Mouse (Mus musculus) kidney, postnatal 10 days (tissue): ENCODE data around the gene Nbeal2.

Experiments
- DNase-seq: peaks from one replicate; pipeline ENCODE4 v3.0.0; 2021; ENCODE audit warnings: mixed read lengths

Nbeal2 gene

GRCm38 (mm10) chr9:110644295-110644694 lies 9.7 kb downstream of the Nbeal2 start:
- no peak for DNase-seq

- peak; percentile 61 for DNase-seq
Measured at GRCm38 (mm10) chr9:110643787-110644186, 10.2 kb downstream of the Nbeal2 start.

GRCm38 (mm10) chr9:110642812-110643524 lies 11.0 kb downstream of the Nbeal2 start:
- peak; percentile 31 for DNase-seq

- DNase-seq = no peak
Measured at GRCm38 (mm10) chr9:110641006-110641405, 13.0 kb downstream of the Nbeal2 start.

- peak; percentile 55 for DNase-seq
Measured at GRCm38 (mm10) chr9:110638611-110639021, 15.3 kb downstream of the Nbeal2 start.

GRCm38 (mm10) chr9:110635225-110635624 lies 18.7 kb downstream of the Nbeal2 start:
- DNase-seq = peak; percentile 96

- peak; percentile 38 for DNase-seq
Measured at GRCm38 (mm10) chr9:110633882-110634281, 20.1 kb downstream of the Nbeal2 start.

GRCm38 (mm10) chr9:110632671-110633070 lies 21.3 kb downstream of the Nbeal2 start:
- DNase-seq = no peak

- DNase-seq = peak; percentile 34
Measured at GRCm38 (mm10) chr9:110631651-110632275, 22.2 kb downstream of the Nbeal2 start.

GRCm38 (mm10) chr9:110631191-110631590 lies 22.8 kb downstream of the Nbeal2 start:
- peak; percentile 76 for DNase-seq

GRCm38 (mm10) chr9:110630171-110630570 lies 23.8 kb downstream of the Nbeal2 start:
- peak; percentile 62 for DNase-seq

- DNase-seq = no peak
Measured at GRCm38 (mm10) chr9:110625350-110625908, 28.5 kb downstream of the Nbeal2 start.

GRCm38 (mm10) chr9:110624361-110625166 lies 29.4 kb downstream of the Nbeal2 start, which contains the start of gene Nradd:
Gene Nradd (minus strand): TSS chr9:110624452.
- peak; percentile 96 for DNase-seq

- DNase-seq = no peak
Measured at GRCm38 (mm10) chr9:110623416-110624195, 30.4 kb downstream of the Nbeal2 start.

GRCm38 (mm10) chr9:110622621-110623219 lies 31.2 kb downstream of the Nbeal2 start:
- DNase-seq = no peak

GRCm38 (mm10) chr9:110620685-110621084 lies 33.3 kb downstream of the Nbeal2 start:
- no peak for DNase-seq

GRCm38 (mm10) chr9:110620180-110620579 lies 33.8 kb downstream of the Nbeal2 start:
- DNase-seq = peak; percentile 27

- DNase-seq = peak; percentile 42
Measured at GRCm38 (mm10) chr9:110617081-110617480, 36.9 kb downstream of the Nbeal2 start.

GRCm38 (mm10) chr9:110611471-110611870 lies 42.5 kb downstream of the Nbeal2 start:
- DNase-seq = no peak

GRCm38 (mm10) chr9:110583521-110583920 lies 70.4 kb downstream of the Nbeal2 start:
- no peak for DNase-seq

GRCm38 (mm10) chr9:110582161-110582560 lies 71.8 kb downstream of the Nbeal2 start:
- no peak for DNase-seq
